Mouse (Mus musculus) spleen, adult 2 months (tissue): Measurements from ENCODE around the gene Vamp4.

ENCODE experiments used
- CTCF ChIP-seq: fragments of 200-500 bp; IDR thresholded peaks from 2 replicates; pipeline ENCODE4 v1.5.1; 2011; ENCODE audit warnings: mild to moderate bottlenecking, inconsistent platforms; ENCODE audit not compliant: insufficient read depth, insufficient read length, insufficient replicate concordance; ENCODE audit errors: extremely low read depth
- POLR2A ChIP-seq: fragments of 200-500 bp; IDR thresholded peaks from 2 replicates; pipeline ENCODE4 v1.6.1; 2011; ENCODE audit warnings: low read depth, low read length, inconsistent platforms

- TF ChIP-seq POLR2A (no peak), CTCF (no peak)
These were observed 36.4 kb upstream of the Vamp4 start for GRCm38 (mm10) chr1:162533766-162534560.
